Mouse (Mus musculus) limb, embryonic 11.5 days (tissue): ENCODE measurements around the gene Vmn1r231. TPM values are rescaled to one million over a fixed set of nuclear protein-coding genes. Genes with fewer than 3 reads are reported as not detected.

Experiments used
- ATAC-seq: fragments of 200-750 bp; cut with Nextera tagmentation; 2 replicates; pipeline ENCODE4 v1.8.0; 2017; ENCODE audit warnings: low read depth; ENCODE audit not compliant: insufficient number of reproducible peaks, low FRiP score, low TSS enrichment
- DNase-seq: peaks from one replicate; pipeline ENCODE4 v3.0.0-alpha.2; 2015; ENCODE audit warnings: low spot score
- H3K27ac ChIP-seq: fragments of 300-500 bp; sonication (generic); replicated peaks from 2 replicates; pipeline ENCODE4 v1.5.1; 2014; ENCODE audit warnings: low read depth, mild to moderate bottlenecking, low read length
- H3K27me3 ChIP-seq: fragments of 300-500 bp; sonication (generic); 2 replicates; pipeline ENCODE4 v1.6.1; 2014; ENCODE audit warnings: mild to moderate bottlenecking, low read length, mixed read lengths; ENCODE audit not compliant: control insufficient read depth, insufficient read depth
- H3K36me3 ChIP-seq: fragments of 300-500 bp; sonication (generic); 2 replicates; pipeline ENCODE4 v1.6.1; 2014; ENCODE audit warnings: mild to moderate bottlenecking, low read length, moderate library complexity, mixed read lengths; ENCODE audit not compliant: control insufficient read depth, insufficient read depth
- H3K4me1 ChIP-seq: fragments of 300-500 bp; sonication (generic); 2 replicates; pipeline ENCODE4 v1.6.1; 2014; ENCODE audit warnings: low read length, mixed read lengths; ENCODE audit not compliant: control insufficient read depth, insufficient read depth
- H3K4me2 ChIP-seq: fragments of 300-500 bp; sonication (generic); 2 replicates; pipeline ENCODE4 v1.6.1; 2014; ENCODE audit warnings: low read depth, mild to moderate bottlenecking, moderate library complexity; ENCODE audit not compliant: severe bottlenecking
- H3K4me3 ChIP-seq: fragments of 300-500 bp; sonication (generic); 2 replicates; pipeline ENCODE4 v1.5.1; 2014; ENCODE audit warnings: low read depth, low read length
- H3K9ac ChIP-seq: fragments of 300-500 bp; sonication (generic); 2 replicates; pipeline ENCODE4 v1.6.1; 2014; ENCODE audit warnings: mild to moderate bottlenecking, low read length
- H3K9me3 ChIP-seq: fragments of 300-500 bp; sonication (generic); 2 replicates; pipeline ENCODE4 v1.6.1; 2016; ENCODE audit warnings: low read length; ENCODE audit not compliant: control insufficient read depth
- WGBS: fragments of 180-500 bp; shearing (Covaris S2); extraction: QIAGEN DNeasy Blood & Tissue Kit; methylation state at CpG from one replicate; pipeline ENCODE4 v1.1.7; 2014; 5-methylcytosine and 5-hydroxymethylcytosine counted together
- polyA plus RNA-seq: library from polyadenylated mRNA; unstranded; fragments of >200 nt; fragmentation: Nextera tagmentation; extraction: Ambion mirVana; gene quantifications from 2 replicates; pipeline ENCODE4 v1.2.1, GENCODE M21; 2014

The Vmn1r231 gene
- polyA plus RNA-seq = not detected in 2 replicates

DNA sequence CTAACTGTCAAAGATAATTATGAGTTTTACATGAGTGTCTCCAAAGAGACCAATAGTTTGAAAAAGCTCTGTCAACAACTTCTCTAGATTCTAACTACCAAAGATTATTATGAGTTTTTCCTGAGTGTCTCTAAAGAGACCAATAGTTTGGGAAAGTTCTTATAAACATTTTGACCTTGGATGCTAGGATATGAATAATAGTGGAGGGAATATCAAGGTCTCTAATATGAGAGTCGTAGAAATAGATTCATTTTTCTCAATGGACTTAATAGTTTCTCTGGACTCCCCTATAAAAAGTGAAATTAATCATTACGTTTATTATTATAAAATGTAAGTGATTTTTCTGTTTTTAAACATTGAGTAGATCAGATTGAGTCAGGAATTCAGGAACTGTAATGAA, at the start of gene Vmn1r231:
Gene Vmn1r231 (minus strand): TSS at position 101 of the 400 bp plus-strand sequence.
- Histone ChIP-seq H3K27ac (no peak within 1 kb of the TSS), H3K36me3 (no peaks in the 10 kb centered on the region), H3K4me1 (no peaks in the 10 kb centered on the region), H3K4me2 (no peak within 1 kb of the TSS), H3K4me3 (no peak within 1 kb of the TSS), H3K9ac (no peak within 1 kb of the TSS), H3K9me3 (no peaks in the 10 kb centered on the region), H3K27me3 (no peaks in the 10 kb centered on the region)
- 70% methylated on average over 2 of the region's 2 CpGs for WGBS
- ATAC-seq (no peak), DNase-seq (no peak)

DNA sequence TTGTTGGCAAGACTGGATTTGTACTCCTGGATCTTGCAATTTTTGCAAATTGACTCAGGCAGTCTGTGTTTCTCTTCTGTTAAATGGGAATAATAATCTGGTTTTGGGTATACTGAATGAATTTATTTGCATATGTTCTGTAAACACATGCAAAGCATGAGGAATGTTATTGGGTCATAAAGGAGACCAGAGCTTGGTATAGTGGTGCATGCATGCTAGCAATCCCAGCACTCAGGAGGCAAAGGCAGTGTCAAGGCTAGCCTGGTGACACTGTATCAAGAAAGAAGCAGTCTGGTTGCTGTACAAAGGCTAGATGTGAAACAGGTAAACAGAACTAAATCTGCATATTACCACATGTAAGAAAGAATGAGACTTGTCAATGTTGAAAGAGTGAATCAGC, 41.7 kb upstream of the Vmn1r231 start:
- peak overlapping the region; percentile 69 for H3K4me2 ChIP-seq
- no peaks in the 10 kb centered on the region for H3K27me3 ChIP-seq
- no peak for ATAC-seq
- no peak overlapping the region for H3K27ac ChIP-seq
- H3K9me3 ChIP-seq = no peaks in the 10 kb centered on the region
- H3K9ac ChIP-seq = peak overlapping the region; percentile 80
- H3K4me3 ChIP-seq = peak overlapping the region; percentile 68
- no peak for DNase-seq
- 0 out of 2 replicates have a peak, but pooled peaks cover 3% of the 10 kb centered on the region for H3K4me1 ChIP-seq
- no peaks in the 10 kb centered on the region; the same call in 1 of the 2 replicates for H3K36me3 ChIP-seq

DNA sequence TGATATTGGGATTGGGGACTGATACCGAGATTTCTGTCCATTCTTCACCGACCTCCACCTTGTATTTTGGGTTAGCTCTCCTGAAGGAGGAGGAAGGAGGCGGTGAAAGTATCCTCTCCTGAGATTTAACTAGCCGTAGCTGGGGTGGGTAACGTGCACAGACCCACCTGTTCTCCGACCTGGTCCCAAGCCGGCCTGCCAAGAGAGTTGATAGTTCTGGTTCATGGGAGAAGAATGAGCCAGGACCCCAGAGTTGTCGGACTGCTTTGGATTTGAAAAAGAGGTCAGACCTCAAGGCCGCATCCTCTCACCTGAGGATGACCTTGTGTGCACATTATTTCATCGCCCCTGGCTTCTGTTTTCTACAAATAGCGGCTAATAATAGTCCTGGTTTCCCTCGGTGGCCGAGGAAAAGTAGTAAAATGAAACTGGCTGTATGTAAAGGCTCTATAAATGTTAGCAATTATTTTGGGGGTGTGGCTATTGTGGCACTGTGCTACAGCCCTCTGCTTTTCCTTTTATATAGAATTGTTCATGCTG, 41.2 kb upstream of the Vmn1r231 start:
- H3K27me3 ChIP-seq = no peaks in the 10 kb centered on the region
- peak overlapping the region; percentile 78 for H3K27ac ChIP-seq
- ATAC-seq (no peak), DNase-seq (peak; percentile 47)
- H3K9ac ChIP-seq = peak overlapping the region; percentile 80
- 1% methylated on average over 13 of the region's 13 CpGs for WGBS
- H3K9me3 ChIP-seq = no peaks in the 10 kb centered on the region
- H3K4me3 ChIP-seq = peak overlapping the region; percentile 68
- H3K4me1 ChIP-seq = 0 out of 2 replicates have a peak, but pooled peaks cover 3% of the 10 kb centered on the region
- no peaks in the 10 kb centered on the region; the same call in 1 of the 2 replicates for H3K36me3 ChIP-seq
- peak overlapping the region; percentile 69 for H3K4me2 ChIP-seq

DNA sequence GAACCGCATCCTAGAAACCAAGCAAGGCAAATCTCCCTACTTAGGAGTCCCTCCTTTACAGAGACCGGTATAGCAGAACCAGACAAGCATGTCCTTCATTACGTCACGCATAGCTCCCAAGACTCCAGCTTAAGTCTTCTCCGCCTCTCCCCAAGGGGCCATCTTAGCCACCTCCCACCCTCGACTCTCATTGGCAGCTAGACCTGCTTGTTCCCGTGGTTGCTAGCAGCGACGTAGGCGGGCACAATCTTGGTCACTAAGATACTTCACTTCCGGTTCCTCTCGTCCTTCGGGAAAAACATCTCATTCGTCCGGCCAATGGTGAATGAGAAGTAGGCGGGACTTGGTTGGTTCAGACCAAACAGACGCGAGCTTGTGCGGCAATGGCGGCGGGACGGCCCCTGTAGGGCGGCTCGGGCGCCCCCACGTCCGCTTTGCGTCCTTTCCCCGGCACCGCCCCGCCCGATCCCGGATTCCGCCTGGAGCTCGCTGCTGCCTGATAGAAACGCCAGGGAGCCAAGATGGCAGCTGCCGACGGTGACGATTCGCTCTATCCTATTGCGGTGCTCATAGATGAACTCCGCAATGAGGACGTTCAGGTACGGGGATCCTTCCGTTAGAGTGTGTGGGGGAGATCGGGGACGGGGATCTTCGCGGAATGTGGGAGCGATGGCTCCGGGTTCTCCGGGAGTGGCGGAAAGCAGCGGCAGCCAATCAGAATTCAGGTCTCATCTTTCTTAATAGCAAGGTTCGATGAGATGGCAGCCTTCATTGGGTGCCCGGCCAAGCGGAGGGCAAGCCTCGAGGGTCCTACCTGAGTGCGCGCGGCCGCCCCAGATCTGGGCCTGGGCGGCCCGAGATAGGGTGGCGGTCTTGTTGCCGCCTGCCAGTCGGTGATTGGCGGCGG, 40.3 kb upstream of the Vmn1r231 start, which contains the start of gene Ppp2r1a:
Gene Ppp2r1a (plus strand): TSS at position 327 of the 907 bp plus-strand sequence.
- Histone ChIP-seq H3K9me3 (no peaks in the 10 kb centered on the region), H3K4me2 (peak within 1 kb of the TSS; percentile 69), H3K4me3 (peak within 1 kb of the TSS; percentile 68), H3K9ac (peak within 1 kb of the TSS; percentile 80), H3K4me1 (0 out of 2 replicates have a peak, but pooled peaks cover 3% of the 10 kb centered on the region), H3K27me3 (no peaks in the 10 kb centered on the region), H3K36me3 (no peaks in the 10 kb centered on the region), H3K27ac (peak within 1 kb of the TSS; percentile 78)
- under 1% methylated on average over 69 of the region's 69 CpGs for WGBS
- ATAC-seq = peak; percentile 98
- peak; percentile 97 for DNase-seq

DNA sequence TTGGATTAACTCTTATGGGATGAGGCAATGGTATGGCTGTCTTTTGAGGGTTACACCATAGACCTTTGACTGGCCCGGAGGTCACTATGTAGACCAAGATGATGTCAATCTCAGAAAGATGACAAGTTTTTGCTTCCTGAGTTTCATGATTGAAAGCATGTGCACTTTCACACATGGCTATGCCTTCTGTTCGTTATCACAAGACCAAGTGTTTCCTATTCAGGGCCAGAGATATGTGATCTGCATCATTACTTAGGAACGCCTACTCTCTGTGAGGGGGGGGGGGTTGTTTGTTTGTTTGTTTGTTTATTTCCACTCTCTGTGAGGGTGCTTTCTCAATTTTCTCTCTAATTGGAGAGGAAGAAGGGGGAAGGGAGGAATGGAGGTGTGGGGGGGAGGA, 39.3 kb upstream of the Vmn1r231 start:
- H3K27me3 ChIP-seq = no peaks in the 10 kb centered on the region
- H3K4me2 ChIP-seq = peak overlapping the region; percentile 47
- no peaks in the 10 kb centered on the region for H3K36me3 ChIP-seq
- H3K27ac ChIP-seq = peak overlapping the region; percentile 37
- WGBS = 52% methylated on average over 3 of the region's 3 CpGs
- H3K4me1 ChIP-seq = 0 out of 2 replicates have a peak, but pooled peaks cover 3% of the 10 kb centered on the region
- H3K9me3 ChIP-seq = no peaks in the 10 kb centered on the region
- ATAC-seq (no peak), DNase-seq (no peak)
- peak overlapping the region; percentile 52 for H3K9ac ChIP-seq
- H3K4me3 ChIP-seq = peak overlapping the region; percentile 41

DNA sequence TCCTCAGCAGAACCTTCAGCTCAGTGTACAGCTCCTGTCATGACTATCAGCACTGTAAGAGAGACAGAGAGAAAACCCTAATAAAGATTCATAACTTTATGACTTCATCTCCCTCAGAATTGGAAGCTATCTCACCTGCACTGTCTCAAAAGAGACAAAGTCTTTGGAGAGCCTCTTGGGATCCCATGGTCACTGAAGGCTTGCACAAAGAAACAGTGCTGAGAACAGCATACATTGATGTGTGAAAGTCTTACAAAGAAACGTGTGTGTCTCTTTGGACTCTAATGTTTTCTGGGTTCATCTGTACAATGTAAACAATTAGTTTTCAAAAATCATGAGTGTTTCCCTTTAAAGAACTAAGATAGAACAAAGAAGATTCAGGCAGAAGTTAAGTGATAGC, 14.7 kb upstream of the Vmn1r231 start, which contains the start of gene Vmn1r232:
Gene Vmn1r232 (minus strand): TSS at position 101 of the 400 bp plus-strand sequence.
- no peak within 1 kb of the TSS for H3K9ac ChIP-seq
- no peaks in the 10 kb centered on the region for H3K4me1 ChIP-seq
- WGBS = 52% methylated on average over 1 of the region's 1 CpGs
- no peaks in the 10 kb centered on the region for H3K36me3 ChIP-seq
- no peaks in the 10 kb centered on the region for H3K9me3 ChIP-seq
- no peak for ATAC-seq
- DNase-seq = no peak
- H3K27me3 ChIP-seq = no peaks in the 10 kb centered on the region
- no peak within 1 kb of the TSS for H3K27ac ChIP-seq
- H3K4me3 ChIP-seq = no peak within 1 kb of the TSS
- H3K4me2 ChIP-seq = no peak within 1 kb of the TSS

DNA sequence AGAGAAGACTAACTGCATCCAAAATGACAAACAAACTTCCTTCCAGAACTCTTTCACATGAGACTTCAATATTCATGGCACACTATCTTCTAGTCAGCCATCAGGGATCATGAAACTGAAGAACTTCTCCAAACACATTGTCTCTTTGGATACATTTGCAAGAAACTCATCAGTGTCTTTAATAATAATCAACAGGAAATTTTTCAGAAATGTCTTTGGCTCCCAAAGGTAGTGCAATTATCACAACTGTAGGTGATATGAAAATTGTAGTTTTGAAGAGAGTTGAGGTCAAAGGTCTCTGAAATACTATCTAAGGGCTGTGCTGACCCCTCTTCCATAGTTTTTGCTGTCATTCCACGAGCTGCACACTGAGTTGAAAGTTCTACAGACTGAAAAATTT, 64.7 kb downstream of the Vmn1r231 start, which contains the start of gene Vmn1r230:
Gene Vmn1r230 (plus strand): TSS at position 301 of the 400 bp plus-strand sequence.
- no peak within 1 kb of the TSS for H3K9ac ChIP-seq
- no peak for ATAC-seq
- no peaks in the 10 kb centered on the region for H3K36me3 ChIP-seq
- peaks cover under 1% of the 10 kb centered on the region; the same call in 1 of the 2 replicates for H3K9me3 ChIP-seq
- H3K27ac ChIP-seq = no peak within 1 kb of the TSS
- no peak within 1 kb of the TSS for H3K4me2 ChIP-seq
- no peaks in the 10 kb centered on the region for H3K27me3 ChIP-seq
- no peak for DNase-seq
- WGBS = 12% methylated on average over 1 of the region's 1 CpGs
- no peaks in the 10 kb centered on the region for H3K4me1 ChIP-seq
- no peak within 1 kb of the TSS for H3K4me3 ChIP-seq
